Mouse (Mus musculus) heart, adult 11 months (tissue): Measurements from ENCODE around the gene Pibf1.

Source experiments
- DNase-seq: peaks from one replicate; pipeline ENCODE4 v3.0.0; 2022

Pibf1 gene

DNA sequence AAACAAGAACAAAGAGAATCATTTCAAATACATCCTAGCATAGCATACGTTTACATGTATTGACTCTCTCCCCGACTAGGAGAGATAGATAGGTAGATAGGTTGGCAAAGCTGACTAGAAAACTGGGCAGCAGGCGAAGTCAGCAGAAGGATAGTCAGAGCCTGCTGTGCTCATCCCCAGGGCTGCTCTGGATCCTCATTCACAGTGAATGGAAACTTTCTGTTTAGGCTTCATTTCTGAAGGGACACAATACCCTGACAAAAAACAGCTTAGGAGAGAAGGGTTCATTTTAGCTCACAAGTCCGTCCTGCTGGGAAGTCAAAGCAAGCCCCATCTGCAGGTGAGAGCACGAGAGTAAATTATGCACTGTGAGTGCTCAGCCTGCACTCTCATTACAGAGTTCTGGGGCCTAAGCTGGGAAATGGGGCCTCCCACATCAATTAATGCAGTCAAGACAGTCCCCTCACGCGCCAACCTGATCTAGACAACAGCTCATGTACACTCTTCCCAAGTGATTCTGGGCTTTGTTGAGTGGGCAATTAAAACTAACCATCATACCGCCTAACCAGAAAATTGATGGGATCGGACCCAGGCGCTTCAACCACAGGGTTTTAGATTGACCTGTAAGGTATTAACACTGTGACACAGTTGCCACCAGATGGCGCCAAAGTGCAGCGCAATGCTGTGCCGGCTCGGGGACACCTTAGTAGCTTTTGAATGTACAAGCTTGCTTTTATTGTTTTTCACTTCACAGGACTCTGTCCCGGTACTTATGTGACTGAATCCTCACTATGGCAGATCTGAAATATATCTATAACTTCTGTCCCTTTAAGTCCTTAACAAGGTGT, 42.8 kb downstream of the Pibf1 start:
- DNase-seq, result peak; percentile 90

- DNase-seq, result no peak
Measured at GRCm38 (mm10) chr14:99146841-99147240, 47.6 kb downstream of the Pibf1 start.

DNA sequence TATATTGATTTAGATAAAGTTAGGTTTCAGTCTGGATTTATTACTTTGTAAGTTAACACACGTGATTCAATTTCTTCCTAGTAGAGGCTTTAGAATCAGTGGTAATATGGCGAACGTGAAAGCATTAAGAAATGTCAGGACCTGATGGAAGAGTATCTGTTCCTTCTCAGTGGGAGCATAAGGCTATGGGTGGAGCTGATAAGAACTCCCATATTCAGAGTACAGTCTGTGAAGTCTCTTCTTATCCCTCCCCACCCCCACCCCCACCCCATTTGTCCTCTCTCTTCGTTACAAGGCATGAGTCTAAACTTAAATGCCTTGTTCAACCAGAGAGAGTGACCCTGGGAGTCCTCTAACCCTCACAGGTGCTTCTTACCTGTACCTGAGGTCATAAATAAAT, 53.5 kb downstream of the Pibf1 start:
- DNase-seq, result no peak

DNA sequence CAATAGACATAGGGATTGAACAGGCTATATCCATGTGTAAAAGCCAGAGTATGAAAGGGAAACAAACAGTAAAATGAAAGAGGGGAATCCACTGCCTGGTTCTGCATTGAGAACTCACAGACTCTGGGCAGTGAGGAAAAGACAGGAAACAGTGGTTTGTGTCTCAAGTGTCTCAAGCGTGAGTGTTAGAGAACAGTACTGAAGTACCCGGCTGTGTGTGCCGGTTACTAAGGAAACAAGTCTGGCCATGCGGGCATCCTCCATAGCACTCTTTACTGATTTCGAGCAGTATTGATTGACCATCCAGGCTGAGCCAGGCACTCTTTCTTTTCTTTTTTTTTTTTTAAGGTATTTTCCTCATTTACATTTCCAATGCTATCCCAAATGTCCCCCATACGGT, 60.7 kb downstream of the Pibf1 start:
- no peak for DNase-seq

DNA sequence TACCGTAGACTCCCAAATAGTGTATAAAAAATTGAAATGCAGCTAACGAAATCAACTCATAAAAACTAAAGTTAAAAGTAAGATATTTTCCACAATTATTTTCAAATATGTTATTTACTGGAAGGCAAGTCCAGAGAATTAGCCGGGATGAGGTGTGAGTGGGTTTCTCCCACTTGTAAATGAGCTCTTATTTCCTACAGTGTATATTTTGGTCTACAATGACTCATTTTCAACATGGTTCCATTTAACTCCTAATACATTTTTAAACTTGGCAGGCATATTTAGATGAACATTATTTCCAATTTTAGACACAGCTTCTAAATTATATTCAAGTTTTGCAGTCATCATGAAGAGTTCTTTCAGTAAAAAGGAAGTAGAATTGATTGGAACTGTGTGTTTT, 63.8 kb downstream of the Pibf1 start:
- no peak for DNase-seq

- no peak for DNase-seq
Measured at GRCm38 (mm10) chr14:99174138-99174745, 75.0 kb downstream of the Pibf1 start.

DNA sequence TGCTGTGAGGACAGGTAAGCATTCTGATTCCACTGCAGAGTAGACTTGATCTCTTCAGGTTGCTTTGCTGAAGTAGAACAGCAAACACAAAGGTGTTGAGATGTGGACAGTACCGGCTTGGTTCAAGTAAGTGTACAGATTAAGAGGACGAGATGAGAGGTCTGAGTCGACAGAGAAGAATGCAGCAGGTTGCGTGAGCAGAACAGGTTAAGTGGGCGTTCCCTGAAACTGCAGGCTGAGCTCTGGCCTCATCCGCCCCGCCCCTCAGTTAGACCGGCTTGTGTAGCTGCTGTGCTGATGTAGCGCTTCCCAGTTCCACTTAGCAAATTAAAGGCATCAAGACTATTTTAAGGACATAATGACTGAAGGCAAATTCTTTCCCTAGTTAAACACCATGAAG, 77.3 kb downstream of the Pibf1 start:
- no peak for DNase-seq

DNA sequence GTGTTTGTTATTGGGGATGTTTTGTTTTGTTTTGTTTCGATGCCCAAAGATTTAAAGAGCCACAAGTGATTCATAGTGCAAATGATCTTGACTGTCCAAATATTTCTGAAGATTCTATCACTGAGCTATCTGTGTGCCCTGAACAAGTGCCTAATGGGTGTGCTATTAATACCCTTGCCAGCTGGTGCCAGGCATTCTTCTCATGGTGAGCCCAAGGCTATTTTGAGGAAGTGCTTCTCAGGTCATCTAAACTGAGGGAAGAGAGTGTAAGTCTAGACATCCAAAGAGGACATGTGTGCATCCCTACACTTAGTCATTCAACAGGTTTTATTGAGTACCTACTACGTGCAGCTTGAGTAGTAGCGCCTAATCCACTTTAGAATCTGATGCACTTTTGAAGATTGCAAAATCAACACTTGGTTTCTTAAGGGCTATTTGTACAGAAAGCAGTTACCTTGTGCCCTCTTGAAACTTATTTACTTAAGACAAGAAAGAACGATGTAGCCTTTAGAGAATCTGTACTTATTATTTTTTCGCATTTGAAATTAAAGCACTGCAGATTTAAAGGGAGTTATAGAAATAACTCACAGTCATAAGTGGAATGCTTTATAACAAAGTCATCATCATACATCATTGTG, 91.0 kb downstream of the Pibf1 start:
- peak; percentile 91 for DNase-seq

- DNase-seq, result no peak
Measured at GRCm38 (mm10) chr14:99205865-99206264, 106.6 kb downstream of the Pibf1 start.

GRCm38 (mm10) chr14:99206591-99206990, 107.4 kb downstream of the Pibf1 start:
- peak; percentile 29 for DNase-seq

DNA sequence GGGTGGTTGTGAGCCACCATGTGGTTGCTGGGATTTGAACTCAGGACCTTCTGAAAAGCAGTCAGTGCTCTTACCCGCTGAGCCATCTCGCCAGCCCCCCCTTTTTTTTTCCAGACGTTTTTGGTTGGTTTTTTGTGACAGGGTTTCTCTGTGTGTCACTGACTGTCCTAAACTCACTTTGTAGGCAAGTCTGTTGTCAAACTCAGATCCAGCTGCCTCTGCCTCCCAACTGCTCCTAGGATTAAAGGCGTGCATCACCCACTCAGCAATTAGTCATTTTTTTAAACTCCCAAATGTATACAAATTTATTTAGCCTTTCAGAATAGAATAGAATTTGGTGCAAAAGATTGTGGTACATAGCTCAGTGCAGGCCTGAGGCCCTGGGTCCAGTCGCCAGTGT, 111.2 kb downstream of the Pibf1 start:
- peak; percentile 40 for DNase-seq

- peak; percentile 16 for DNase-seq
Measured at GRCm38 (mm10) chr14:99218396-99219012, 119.3 kb downstream of the Pibf1 start.

DNA sequence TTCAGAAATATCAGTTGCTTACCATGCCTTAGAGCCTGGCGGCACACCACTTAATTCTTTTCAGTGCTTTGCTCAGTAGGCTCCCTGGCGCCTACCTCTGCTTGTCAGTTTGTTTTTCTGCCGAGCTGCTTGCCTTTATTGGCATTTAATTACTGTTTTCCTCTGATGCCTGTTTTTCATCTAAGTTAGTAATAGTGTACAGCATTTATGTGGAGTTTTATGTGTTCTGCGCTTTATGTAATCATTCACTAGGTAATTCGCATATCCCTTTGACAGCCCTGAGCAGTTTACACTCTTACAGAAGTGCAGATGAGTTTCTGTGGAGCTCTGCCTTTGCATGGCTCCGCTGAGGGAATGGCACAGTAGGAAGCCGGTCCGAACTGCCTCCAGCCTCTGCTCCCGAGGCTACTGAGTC, 120.5 kb downstream of the Pibf1 start:
- peak; percentile 16 for DNase-seq

DNA sequence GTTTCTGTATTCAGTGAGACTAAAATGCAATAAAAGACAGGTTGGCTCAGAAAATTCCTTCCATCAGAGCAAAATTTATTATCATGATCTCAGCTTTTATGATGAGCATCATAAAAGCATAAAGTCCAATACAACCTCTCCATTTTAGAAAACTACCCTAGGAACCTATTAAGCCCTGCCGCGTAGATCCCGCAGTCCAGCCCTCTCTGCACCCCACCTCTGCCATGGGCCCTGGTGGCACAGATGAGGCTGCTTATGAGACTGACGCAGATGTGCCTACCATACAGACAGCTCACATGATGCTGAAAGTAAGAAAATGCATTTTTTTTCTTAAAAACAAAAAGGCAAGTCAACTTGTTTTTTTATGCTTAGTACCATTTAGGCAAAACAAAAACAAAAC, 126.7 kb downstream of the Pibf1 start:
- peak; percentile 41 for DNase-seq

- no peak for DNase-seq
Measured at GRCm38 (mm10) chr14:99229071-99229780, 130.0 kb downstream of the Pibf1 start.

GRCm38 (mm10) chr14:99233056-99233455, 133.8 kb downstream of the Pibf1 start:
- no peak for DNase-seq

GRCm38 (mm10) chr14:99237115-99237514, 137.9 kb downstream of the Pibf1 start:
- no peak for DNase-seq

DNA sequence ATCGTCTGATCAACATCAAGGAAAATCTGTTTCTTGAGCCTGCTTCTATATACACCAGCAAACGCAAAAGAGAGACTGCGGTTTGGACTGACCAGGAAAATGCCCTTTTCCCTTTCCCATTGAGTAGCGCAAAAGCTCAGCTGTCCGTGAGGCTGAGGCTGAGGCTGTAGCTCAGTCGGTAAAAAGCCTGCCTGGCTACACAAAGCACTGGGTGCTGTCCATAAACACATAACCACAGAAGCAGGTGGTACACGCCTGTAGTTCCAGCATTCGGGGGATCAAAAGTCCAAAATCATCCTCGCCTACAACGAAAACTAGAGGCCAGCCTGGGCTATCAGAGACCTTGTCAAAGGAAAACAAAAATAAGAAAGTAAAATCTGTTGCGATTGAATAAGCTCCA, 141.3 kb downstream of the Pibf1 start:
- DNase-seq, result no peak

DNA sequence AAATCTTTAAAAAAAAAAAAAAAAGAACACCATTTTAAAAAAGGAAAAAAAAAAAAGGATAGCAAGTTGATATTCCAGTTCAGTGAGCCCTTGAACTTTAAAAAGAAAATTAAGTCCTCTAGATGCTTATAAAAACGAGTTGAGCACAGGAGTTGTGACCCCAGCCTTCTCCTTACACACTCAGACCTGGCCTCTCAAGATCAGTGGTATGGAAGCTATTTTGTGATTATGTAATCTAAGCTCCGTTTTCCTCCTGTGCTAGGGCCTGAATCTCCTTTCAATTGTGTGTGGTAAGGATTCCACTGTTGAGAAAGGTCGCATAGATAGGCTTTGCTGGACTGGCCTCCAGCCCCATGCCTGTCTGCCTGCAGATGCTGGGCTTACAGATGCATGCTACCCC, 145.3 kb downstream of the Pibf1 start:
- no peak for DNase-seq

DNA sequence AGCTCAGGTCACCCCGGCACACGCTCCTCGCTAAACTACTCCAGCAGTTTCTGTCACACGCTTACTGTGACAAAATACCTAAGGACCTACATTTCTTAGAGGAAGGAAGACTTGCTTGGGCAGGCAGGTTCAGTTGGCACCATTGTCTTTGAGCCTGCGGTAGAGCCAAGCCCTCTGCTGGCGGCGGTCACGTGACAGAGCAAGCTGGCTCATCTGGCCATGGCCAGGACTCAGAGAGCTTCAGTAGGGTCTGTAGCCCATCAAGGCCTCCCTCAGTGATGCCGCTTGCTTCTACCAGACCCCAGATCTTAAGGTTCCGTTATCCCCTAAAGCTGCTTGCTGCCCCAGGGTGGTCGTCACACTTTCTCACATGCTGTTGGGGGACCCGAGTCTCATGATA, 162.8 kb downstream of the Pibf1 start:
- DNase-seq, result no peak

DNA sequence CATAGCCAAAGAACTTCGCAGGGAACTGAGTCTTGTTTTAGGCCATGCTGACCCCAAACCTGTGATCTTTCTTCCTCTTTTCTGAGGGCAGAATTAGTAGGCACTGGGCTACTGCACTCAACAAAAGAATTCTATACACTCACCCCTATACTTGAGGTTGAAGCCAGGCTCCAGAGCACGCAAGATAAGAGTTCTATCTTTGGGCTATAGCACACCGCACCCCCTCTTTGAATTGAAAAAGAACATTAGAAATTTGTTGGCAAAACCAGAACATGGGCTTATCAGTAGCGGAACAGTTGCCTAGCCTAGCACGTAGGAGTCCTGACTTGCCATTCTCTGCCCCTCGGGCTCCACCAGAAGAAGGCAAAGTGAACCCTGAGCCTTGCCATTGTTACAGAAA, 164.6 kb downstream of the Pibf1 start:
- no peak for DNase-seq

DNA sequence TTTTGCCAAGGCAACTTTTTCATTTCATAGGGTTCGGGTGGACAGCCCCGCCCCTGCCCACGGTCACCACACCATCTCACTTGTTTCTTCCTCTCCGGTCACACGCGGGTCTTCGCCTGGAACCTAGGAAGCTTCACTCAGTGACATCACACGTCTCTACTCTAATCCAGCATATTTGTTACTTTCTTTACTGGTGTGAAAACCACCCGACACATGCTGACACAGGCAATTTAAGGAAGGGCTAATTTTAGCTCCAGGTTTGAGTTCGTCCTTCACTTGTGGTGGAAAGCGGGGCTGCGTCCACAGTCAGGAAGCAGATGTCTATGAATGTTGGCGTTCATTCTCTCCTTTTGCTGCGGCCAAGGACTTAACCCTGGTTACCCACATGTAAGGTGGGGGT, 166.6 kb downstream of the Pibf1 start:
- DNase-seq, result no peak

DNA sequence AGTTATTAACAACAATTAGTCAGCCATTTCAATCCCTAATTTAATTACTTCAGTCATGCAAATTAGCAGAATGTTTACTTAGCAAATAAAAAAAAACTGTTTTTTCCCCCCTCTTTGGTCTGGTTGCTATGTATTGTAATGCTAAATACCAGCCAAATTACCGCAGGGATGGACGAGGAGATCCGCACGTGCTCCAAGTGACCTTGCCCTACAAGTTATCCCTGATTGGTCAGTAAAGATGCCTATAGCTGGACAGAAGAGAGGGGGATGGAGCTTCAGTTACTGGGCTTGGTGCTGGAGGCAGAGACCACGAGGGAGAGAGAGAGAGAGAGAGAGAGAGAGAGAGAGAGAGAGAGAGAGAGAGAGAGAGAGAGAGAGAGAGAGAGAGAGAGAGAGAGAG, 167.5 kb downstream of the Pibf1 start:
- DNase-seq, result no peak
